Mouse (Mus musculus): ENCODE results near the gene Larp4.

- TF ChIP-seq CTCF (IDR thresholded peaks at IDR 0.05; ENCODE audit: low read depth) (no peak), EP300 (IDR thresholded peaks at IDR 0.05; ENCODE audit: low read depth) (no peak)
Measured at GRCm38 (mm10) chr15:99931231-99931630, 38.6 kb upstream of the Larp4 start.

Data from liver, embryonic 14.5 days (tissue).